Mouse (Mus musculus) heart, postnatal 10 days (tissue): ENCODE results near the gene Spata17. TPM values are rescaled to one million over a fixed set of nuclear protein-coding genes. Genes with fewer than 3 reads are reported as not detected.
"Not testable (repeated sequence)": the region's sequence is repeated elsewhere in the genome, so short reads cannot be mapped to it uniquely, and the experiment has no call there.

ENCODE experiments used
- DNase-seq, 2 experiments: peaks; one replicate each; pipeline ENCODE4 v3.0.0; 2021
- intact Hi-C: fragments of 180-260 bp; cut with DNase I; formaldehyde crosslinking; loops from one replicate; pipeline ENCODE4 v1.15.1; 2025
- total RNA-seq, 2 experiments: library from RNA; stranded (reverse); gene quantifications; 2 replicates each; pipeline ENCODE4 v1.2.3; 2021

Spata17 gene
- total RNA-seq, 2 experiments from 2014 or later = 0.40 to 0.43 TPM

GRCm38 (mm10) chr1:187178546-187178945 is 36.7 kb downstream of the Spata17 start:
- intact Hi-C loops = no loop called here
- DNase-seq = no peak

GRCm38 (mm10) chr1:187175991-187176390 is 39.3 kb downstream of the Spata17 start:
- no peak for DNase-seq
- intact Hi-C loops = no loop called here

- no peak for DNase-seq
- intact Hi-C loops = no loop called here
Observed at GRCm38 (mm10) chr1:187170361-187170760, 44.9 kb downstream of the Spata17 start.

GRCm38 (mm10) chr1:187169646-187170045 is 45.6 kb downstream of the Spata17 start:
- intact Hi-C loops = no loop called here
- DNase-seq = no peak

GRCm38 (mm10) chr1:187163571-187163970 is 51.7 kb downstream of the Spata17 start:
- intact Hi-C loops = no loop called here
- no peak for DNase-seq

GRCm38 (mm10) chr1:187155658-187156057 is 59.6 kb downstream of the Spata17 start:
- intact Hi-C loops = no loop called here

GRCm38 (mm10) chr1:187153681-187154080 is 61.6 kb downstream of the Spata17 start:
- DNase-seq = no peak
- intact Hi-C loops = no loop called here

More at GRCm38 (mm10) chr1:187155658-187156057, 59.6 kb downstream of the Spata17 start:
- no peak for DNase-seq

- intact Hi-C loops = no loop called here
- DNase-seq = no peak
Observed at GRCm38 (mm10) chr1:187152571-187152970, 62.7 kb downstream of the Spata17 start.

- intact Hi-C loops = no loop called here
Observed at GRCm38 (mm10) chr1:187142984-187143383, 72.3 kb downstream of the Spata17 start.

GRCm38 (mm10) chr1:187137426-187137825 is 77.8 kb downstream of the Spata17 start:
- peak; percentile 64 to 71 for DNase-seq
- intact Hi-C loops = loop anchor here (5.0 to 10.0 kb wide), 3 partner anchors 217 to 837 kb away; no protein-coding TSS in a partner anchor

More at GRCm38 (mm10) chr1:187142984-187143383, 72.3 kb downstream of the Spata17 start:
- DNase-seq = no peak

- intact Hi-C loops = loop anchor here (5.0 to 10.0 kb wide), 3 partner anchors 219 to 839 kb away; no protein-coding TSS in a partner anchor
- DNase-seq = no peak
Observed at GRCm38 (mm10) chr1:187135887-187136286, 79.4 kb downstream of the Spata17 start.

GRCm38 (mm10) chr1:187133841-187134240 is 81.4 kb downstream of the Spata17 start:
- intact Hi-C loops = loop anchor here (10.0 kb wide), 2 partner anchors 221 to 841 kb away; no protein-coding TSS in a partner anchor
- DNase-seq = no peak

GRCm38 (mm10) chr1:187132348-187132747 is 82.9 kb downstream of the Spata17 start:
- no peak for DNase-seq
- intact Hi-C loops = loop anchor here (10.0 kb wide), 2 partner anchors 222 to 842 kb away; no protein-coding TSS in a partner anchor

- DNase-seq, intact Hi-C loops: not testable (repeated sequence)
Observed at GRCm38 (mm10) chr1:187127548-187127947, 87.7 kb downstream of the Spata17 start.

- no peak for DNase-seq
- intact Hi-C loops = no loop called here
Observed at GRCm38 (mm10) chr1:187125733-187126132, 89.5 kb downstream of the Spata17 start.

- intact Hi-C loops = no loop called here
- no peak for DNase-seq
Observed at GRCm38 (mm10) chr1:187124967-187125366, 90.3 kb downstream of the Spata17 start.

- intact Hi-C loops = no loop called here
- no peak for DNase-seq
Observed at GRCm38 (mm10) chr1:187119300-187119699, 96.0 kb downstream of the Spata17 start.

GRCm38 (mm10) chr1:187118108-187118507 is 97.2 kb downstream of the Spata17 start:
- peak; percentile 10 to 15 for DNase-seq
- intact Hi-C loops = no loop called here

GRCm38 (mm10) chr1:187113716-187114115 is 101.5 kb downstream of the Spata17 start:
- intact Hi-C loops = no loop called here
- no peak for DNase-seq

GRCm38 (mm10) chr1:187102130-187102529 is 113.1 kb downstream of the Spata17 start:
- intact Hi-C loops = no loop called here
- no peak for DNase-seq

GRCm38 (mm10) chr1:187101202-187101601 is 114.1 kb downstream of the Spata17 start:
- no peak for DNase-seq
- intact Hi-C loops = no loop called here

GRCm38 (mm10) chr1:187100624-187101023 is 114.6 kb downstream of the Spata17 start:
- DNase-seq = no peak
- intact Hi-C loops = no loop called here

- DNase-seq = peak; percentile 3 to 15
- intact Hi-C loops = no loop called here
Observed at GRCm38 (mm10) chr1:187098285-187098684, 117.0 kb downstream of the Spata17 start.
